Mouse (Mus musculus) intestine, embryonic 14.5 days (tissue): ENCODE results near the gene Col28a1. TPM values are rescaled to one million over a fixed set of nuclear protein-coding genes. Genes with fewer than 3 reads are reported as not detected.

Experiments used
- ATAC-seq: fragments of 200-750 bp; cut with Nextera tagmentation; replicated peaks from 2 replicates; pipeline ENCODE4 v1.8.0; 2017; ENCODE audit warnings: low read depth, moderate number of reproducible peaks, moderate TSS enrichment, moderate library complexity; ENCODE audit not compliant: low FRiP score, low TSS enrichment
- DNase-seq: peaks from one replicate; pipeline ENCODE4 v3.0.0-alpha.2; 2018; ENCODE audit warnings: low spot score
- H3K27ac ChIP-seq: fragments of 300-500 bp; sonication (generic); 2 replicates; pipeline ENCODE4 v1.5.1; 2014; ENCODE audit warnings: low read depth, mild to moderate bottlenecking, control low read depth
- H3K27me3 ChIP-seq: fragments of 300-500 bp; sonication (generic); replicated peaks from 2 replicates; pipeline ENCODE4 v1.6.1; 2014; ENCODE audit warnings: low read length, control low read depth; ENCODE audit not compliant: control insufficient read depth, insufficient read depth
- H3K36me3 ChIP-seq: fragments of 300-500 bp; sonication (generic); 2 replicates; pipeline ENCODE4 v1.6.1; 2014; ENCODE audit warnings: low read length, control low read depth; ENCODE audit not compliant: control insufficient read depth, insufficient read depth
- H3K4me1 ChIP-seq: fragments of 300-500 bp; sonication (generic); replicated peaks from 2 replicates; pipeline ENCODE4 v1.6.1; 2014; ENCODE audit warnings: low read length, control low read depth, mixed read lengths; ENCODE audit not compliant: control insufficient read depth, insufficient read depth
- H3K4me2 ChIP-seq: fragments of 300-500 bp; sonication (generic); 2 replicates; pipeline ENCODE4 v1.6.1; 2014; ENCODE audit warnings: low read length
- H3K4me3 ChIP-seq: fragments of 300-500 bp; sonication (generic); 2 replicates; pipeline ENCODE4 v1.5.1; 2014; ENCODE audit warnings: low read depth, low read length, control low read depth, mixed read lengths
- H3K9ac ChIP-seq: fragments of 300-500 bp; sonication (generic); 2 replicates; pipeline ENCODE4 v1.6.1; 2014; ENCODE audit warnings: mild to moderate bottlenecking, low read length
- H3K9me3 ChIP-seq: fragments of 300-500 bp; sonication (generic); 2 replicates; pipeline ENCODE4 v1.6.1; 2016; ENCODE audit warnings: low read length, control low read depth; ENCODE audit not compliant: control insufficient read depth
- WGBS: fragments of 180-500 bp; shearing (Covaris S2); extraction: QIAGEN DNeasy Blood & Tissue Kit; methylation state at CpG from one replicate; pipeline ENCODE4 v1.1.7; 2014; 5-methylcytosine and 5-hydroxymethylcytosine counted together
- polyA plus RNA-seq: library from polyadenylated mRNA; unstranded; fragments of >200 nt; fragmentation: Nextera tagmentation; extraction: Ambion mirVana; gene quantifications from 2 replicates; pipeline ENCODE4 v1.2.1, GENCODE M21; 2014

Gene Col28a1
- polyA plus RNA-seq, 1 experiment from 2014 or later: 1.4 TPM

GRCm38 (mm10) chr6:7952208-7952607, 240.2 kb downstream of the Col28a1 start:
- Histone ChIP-seq H3K4me1 (no peaks in the 10 kb centered on the region), H3K27ac (no peak overlapping the region), H3K9ac (no peak overlapping the region), H3K9me3 (no peaks in the 10 kb centered on the region), H3K27me3 (no peaks in the 10 kb centered on the region), H3K4me3 (no peak overlapping the region), H3K4me2 (no peak overlapping the region), H3K36me3 (no peaks in the 10 kb centered on the region)
- WGBS: 43% methylated on average over 2 of the region's 2 CpGs
- DNase-seq (no peak), ATAC-seq (no peak)

GRCm38 (mm10) chr6:7951778-7952177, 240.6 kb downstream of the Col28a1 start:
- H3K9ac ChIP-seq: no peak overlapping the region
- H3K4me3 ChIP-seq: no peak overlapping the region
- H3K9me3 ChIP-seq: no peaks in the 10 kb centered on the region
- H3K4me1 ChIP-seq: no peaks in the 10 kb centered on the region
- no peak for ATAC-seq
- H3K27me3 ChIP-seq: no peaks in the 10 kb centered on the region
- no peak overlapping the region for H3K4me2 ChIP-seq
- H3K27ac ChIP-seq: no peak overlapping the region
- H3K36me3 ChIP-seq: no peaks in the 10 kb centered on the region
- DNase-seq: no peak

Other genes with a start within 250 kb of the Col28a1 start
- 25.2 and 29.3 TPM in 2 replicates for gene Mios, start 16.6 kb upstream of the Col28a1 start, polyA plus RNA-seq
- 158 and 160 TPM in 2 replicates for gene Rpa3, start 66.6 kb upstream of the Col28a1 start, polyA plus RNA-seq
- 21.0 and 22.6 TPM in 2 replicates for gene Umad1, start 66.7 kb upstream of the Col28a1 start, polyA plus RNA-seq
- 8.6 and 10.7 TPM in 2 replicates for gene Gm45062, start 66.8 kb upstream of the Col28a1 start, polyA plus RNA-seq